Comparison of ENCODE assay signal across 10 mouse cellular contexts in the genomic region with DNA sequence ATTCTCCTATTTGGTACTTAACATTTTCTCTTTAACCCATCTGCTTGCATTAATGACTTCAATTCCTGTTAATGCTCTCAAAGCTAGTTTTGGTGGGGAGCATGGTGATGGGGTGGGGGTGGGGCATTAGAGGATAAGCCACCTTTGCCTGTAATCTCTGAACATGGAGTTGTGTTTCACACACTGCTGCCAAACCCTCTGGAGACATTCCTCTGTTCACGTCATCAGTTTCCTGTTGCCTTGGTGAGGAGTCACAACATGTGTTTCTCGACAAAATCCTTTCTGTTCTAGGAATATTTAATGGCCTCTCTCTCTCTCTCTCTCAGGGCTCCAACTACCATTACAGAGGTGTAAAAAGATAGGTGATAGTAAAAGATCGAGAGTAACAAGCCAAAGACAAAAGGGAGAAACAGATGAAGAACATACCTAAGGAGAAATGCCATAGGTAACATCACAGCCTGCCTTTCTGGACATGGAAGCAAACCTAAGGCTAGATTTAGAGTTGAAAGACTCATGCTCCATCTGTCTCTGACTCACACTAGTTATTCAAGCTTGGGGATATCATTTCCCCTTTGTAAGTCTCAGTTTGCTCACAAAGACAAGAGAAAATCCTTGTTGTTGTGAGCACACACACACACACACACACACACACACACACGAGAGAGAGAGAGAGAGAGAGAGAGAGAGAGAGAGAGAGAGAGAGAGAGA.
DNase-seq lines count a peak whose midpoint lies in the region; ATAC-seq and TF ChIP-seq lines count a peak whose summit lies in the region.
"Had no signal": no experiment of that assay in that cellular context is flagged by ENCODE, and none has a peak within 500 bp of the region (broad histone marks: within the 10 kb centered on the region; RNA-seq: fewer than 3 reads in every experiment).

No protein-coding gene starts in this region.

- no peak for DNase-seq in kidney, adult 9 months
- peak; percentile 23 for DNase-seq in 3T3-L1 (ENCODE audit: low read depth, low spot score)
- DNase-seq in NIH3T3 (ENCODE audit: low read depth) = peak; percentile 39
- DNase-seq in limb, embryonic 11.5 days (ENCODE audit: low spot score) = peak; percentile 47
- DNase-seq in liver, postnatal 0 days = no peak
- DNase-seq in forebrain, embryonic 10.5 days (ENCODE audit: extremely low spot score, low spot score) = no peak
- DNase-seq: adrenal gland, adult 8-10 months; cerebellum, postnatal 10 days had no signal

- H3K9me3 ChIP-seq in kidney, embryonic 15.5 days (replicated peaks) = no peaks in the 10 kb centered on the region
- no peaks in the 10 kb centered on the region for H3K9me3 ChIP-seq in limb, embryonic 11.5 days (ENCODE audit: control insufficient read depth, low read length)
- H3K9me3 ChIP-seq in liver, postnatal 0 days (ENCODE audit: low read length) = no peaks in the 10 kb centered on the region
- H3K9me3 ChIP-seq in forebrain, embryonic 10.5 days = no peaks in the 10 kb centered on the region

- TF ChIP-seq EP300 in liver, postnatal 0 days (IDR thresholded peaks at IDR 0.05; ENCODE audit: low read depth) = no peak

- peak; percentile 53 for ATAC-seq in kidney, embryonic 15.5 days (replicated peaks; ENCODE audit: low FRiP score)
- ATAC-seq in limb, embryonic 11.5 days (ENCODE audit: insufficient number of reproducible peaks, low FRiP score, low TSS enrichment, low read depth) = peak; percentile 35; the same call in 1 of the 2 replicates
- no peak for ATAC-seq in liver, postnatal 0 days
- ATAC-seq: intestine, postnatal 0 days had no signal

- H3K4me1 ChIP-seq in kidney, embryonic 15.5 days = peaks cover 9% of the 10 kb centered on the region
- H3K4me1 ChIP-seq in limb, embryonic 11.5 days (ENCODE audit: control insufficient read depth, insufficient read depth, low read length) = no peaks in the 10 kb centered on the region
- no peaks in the 10 kb centered on the region for H3K4me1 ChIP-seq in liver, postnatal 0 days (ENCODE audit: insufficient read depth)
- H3K4me1 ChIP-seq in forebrain, embryonic 10.5 days = peaks cover 22% of the 10 kb centered on the region

- 17% methylated on average over 3 of the region's 4 CpGs for WGBS in kidney, embryonic 15.5 days
- WGBS in limb, embryonic 11.5 days = 25% methylated on average over 4 of the region's 4 CpGs
- WGBS in liver, postnatal 0 days (ENCODE audit: insufficient replicate concordance) = 47% methylated on average over 4 of the region's 4 CpGs
- 53% methylated on average over 4 of the region's 4 CpGs for WGBS in forebrain, embryonic 10.5 days

- H3K36me3 ChIP-seq in kidney, embryonic 15.5 days = no peaks in the 10 kb centered on the region
- no peaks in the 10 kb centered on the region for H3K36me3 ChIP-seq in limb, embryonic 11.5 days (ENCODE audit: control insufficient read depth, insufficient read depth, low read length)
- no peaks in the 10 kb centered on the region for H3K36me3 ChIP-seq in liver, postnatal 0 days (replicated peaks; ENCODE audit: insufficient read depth, low read length)
- no peaks in the 10 kb centered on the region for H3K36me3 ChIP-seq in forebrain, embryonic 10.5 days (replicated peaks)

- H3K9ac ChIP-seq in kidney, embryonic 15.5 days = no peak overlapping the region
- no peak overlapping the region for H3K9ac ChIP-seq in limb, embryonic 11.5 days (ENCODE audit: low read length)
- H3K9ac ChIP-seq in liver, postnatal 0 days (replicated peaks) = no peak overlapping the region

- peak overlapping the region; percentile 73 for H3K27ac ChIP-seq in kidney, embryonic 15.5 days
- no peak overlapping the region for H3K27ac ChIP-seq in limb, embryonic 11.5 days (replicated peaks; ENCODE audit: low read depth, low read length)
- no peak overlapping the region for H3K27ac ChIP-seq in liver, postnatal 0 days (ENCODE audit: low read depth)
- H3K27ac ChIP-seq in forebrain, embryonic 10.5 days = no peak overlapping the region

- no peak overlapping the region for H3K4me2 ChIP-seq in kidney, embryonic 15.5 days
- H3K4me2 ChIP-seq in limb, embryonic 11.5 days (ENCODE audit: low read depth, severe bottlenecking) = no peak overlapping the region
- no peak overlapping the region for H3K4me2 ChIP-seq in liver, postnatal 0 days (ENCODE audit: low read depth, low read length)

- TF ChIP-seq CTCF in liver, postnatal 0 days (IDR thresholded peaks at IDR 0.05; ENCODE audit: low read depth) = no peak

- no peaks in the 10 kb centered on the region for H3K27me3 ChIP-seq in kidney, embryonic 15.5 days
- H3K27me3 ChIP-seq in limb, embryonic 11.5 days (ENCODE audit: control insufficient read depth, insufficient read depth, low read length) = no peaks in the 10 kb centered on the region
- H3K27me3 ChIP-seq in liver, postnatal 0 days (ENCODE audit: insufficient read depth, low read length) = no peaks in the 10 kb centered on the region
- H3K27me3 ChIP-seq in forebrain, embryonic 10.5 days (ENCODE audit: poor library complexity, severe bottlenecking) = peaks cover 16% of the 10 kb centered on the region

- H3K4me3 ChIP-seq in kidney, embryonic 15.5 days (replicated peaks) = no peak overlapping the region
- H3K4me3 ChIP-seq in limb, embryonic 11.5 days (ENCODE audit: low read depth, low read length) = no peak overlapping the region
- H3K4me3 ChIP-seq in liver, postnatal 0 days (ENCODE audit: low read depth, low read length) = no peak overlapping the region
- no peak overlapping the region for H3K4me3 ChIP-seq in forebrain, embryonic 10.5 days

Comparison
In these comparisons a context has a peak if more than half of its experiments do, and no peak if none do; other contexts are left out.
1. DNase-seq: peak in 3T3-L1 (single experiment), NIH3T3 (single experiment) and limb, embryonic 11.5 days (single experiment); none in kidney, adult 9 months (single experiment), liver, postnatal 0 days (single experiment) and forebrain, embryonic 10.5 days (single experiment).